Mouse (Mus musculus): Measurements from ENCODE around the gene Heatr5b. TPM values are rescaled to one million over a fixed set of nuclear protein-coding genes. Genes with fewer than 3 reads are reported as not detected.
"Not testable (repeated sequence)": the region's sequence is repeated elsewhere in the genome, so short reads cannot be mapped to it uniquely, and the experiment has no call there.

Heatr5b gene
- polyA plus RNA-seq, 1 experiment from 2014 or later = 20.4 TPM

DNA sequence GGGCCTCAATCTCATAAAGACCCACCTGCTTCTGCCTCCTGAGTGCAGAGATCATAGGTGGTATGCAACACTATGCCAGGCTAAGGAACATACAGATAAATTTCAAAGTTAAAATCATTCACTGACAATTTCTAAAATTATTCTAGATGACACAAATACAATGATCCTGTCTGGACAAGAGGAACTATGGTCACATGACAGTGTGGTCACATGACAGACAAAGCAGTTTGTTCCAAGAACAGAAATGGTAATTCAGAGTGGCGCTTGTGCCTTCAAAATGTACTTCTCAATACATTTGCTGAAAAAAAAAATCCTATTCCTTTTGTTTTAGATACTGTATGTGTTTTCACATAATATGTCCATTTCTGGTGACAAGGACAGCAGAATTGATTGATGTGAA is 37.9 kb downstream of the Heatr5b start:
- ATAC-seq (ENCODE audit: low read depth) = no peak
- no peak overlapping the region for H3K4me2 ChIP-seq
- H3K27me3 ChIP-seq = no peaks in the 10 kb centered on the region
- no peak overlapping the region for H3K27ac ChIP-seq (replicated peaks)
- no peak overlapping the region for H3K4me3 ChIP-seq
- no peaks in the 10 kb centered on the region for H3K4me1 ChIP-seq (replicated peaks)
- H3K36me3 ChIP-seq = peaks cover 89% of the 10 kb centered on the region
- H3K9ac ChIP-seq = no peak overlapping the region
- WGBS = 95% methylated on average over 1 of the region's 1 CpGs
- no peaks in the 10 kb centered on the region for H3K9me3 ChIP-seq

DNA sequence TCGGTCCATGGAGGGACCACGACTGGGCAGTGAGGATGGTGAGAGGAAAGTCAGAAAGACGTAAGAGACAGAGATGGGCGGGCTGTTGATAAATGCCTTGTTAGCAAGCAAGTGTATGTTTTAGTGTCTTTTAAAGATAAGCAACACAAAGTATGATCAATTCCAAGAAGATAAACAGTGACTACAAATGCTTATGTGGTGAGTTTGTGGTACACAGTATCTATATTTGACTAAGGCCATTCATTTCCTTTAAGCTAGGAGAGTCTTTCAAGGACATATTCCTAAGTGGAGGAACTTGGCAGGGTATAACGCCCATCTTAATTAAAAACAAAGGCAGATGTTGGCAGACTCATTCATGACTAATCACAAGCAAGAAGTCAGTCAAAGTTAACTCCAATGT is 40.8 kb downstream of the Heatr5b start:
- Histone ChIP-seq H3K9me3 (no peaks in the 10 kb centered on the region), H3K4me3 (no peak overlapping the region), H3K27ac (replicated peaks) (no peak overlapping the region), H3K4me2 (no peak overlapping the region), H3K27me3 (no peaks in the 10 kb centered on the region), H3K9ac (no peak overlapping the region), H3K4me1 (replicated peaks) (no peaks in the 10 kb centered on the region), H3K36me3 (peaks cover 86% of the 10 kb centered on the region)
- ATAC-seq (ENCODE audit: low read depth) = no peak
- WGBS = 95% methylated on average over 5 of the region's 5 CpGs

DNA sequence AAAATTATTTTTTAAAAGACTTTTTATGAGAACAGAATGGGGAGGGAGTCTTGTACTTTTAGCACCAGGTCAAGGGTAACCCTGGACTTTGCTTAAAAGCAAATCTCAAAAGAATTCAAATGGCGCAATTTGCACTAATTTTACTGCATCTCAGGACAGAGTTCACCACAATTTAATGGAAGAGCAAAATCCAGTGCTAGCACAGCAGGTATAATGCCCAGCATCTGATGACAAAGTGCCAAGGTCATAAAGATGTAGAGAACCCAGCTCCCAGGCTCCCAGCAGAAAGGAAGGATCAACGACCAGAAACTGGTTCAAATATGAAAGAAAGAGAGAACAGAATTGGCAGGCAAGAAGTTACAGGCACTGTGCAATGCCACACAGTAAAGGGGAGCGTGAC is 43.0 kb downstream of the Heatr5b start:
- 85% methylated on average over 3 of the region's 3 CpGs for WGBS
- Histone ChIP-seq H3K4me3 (no peak overlapping the region), H3K9me3 (no peaks in the 10 kb centered on the region), H3K4me1 (replicated peaks) (no peaks in the 10 kb centered on the region), H3K27ac (replicated peaks) (no peak overlapping the region), H3K4me2 (no peak overlapping the region), H3K36me3 (peaks cover 73% of the 10 kb centered on the region), H3K27me3 (no peaks in the 10 kb centered on the region), H3K9ac (no peak overlapping the region)
- no peak for ATAC-seq (ENCODE audit: low read depth)

GRCm38 (mm10) chr17:78791690-78792070 is 43.5 kb downstream of the Heatr5b start:
- H3K27me3 ChIP-seq = no peaks in the 10 kb centered on the region
- peaks cover 69% of the 10 kb centered on the region for H3K36me3 ChIP-seq
- no peak overlapping the region for H3K4me2 ChIP-seq
- H3K27ac ChIP-seq (replicated peaks) = no peak overlapping the region
- no peak for ATAC-seq (ENCODE audit: low read depth)
- H3K4me3 ChIP-seq = no peak overlapping the region
- WGBS = 98% methylated on average over 3 of the region's 3 CpGs
- H3K9me3 ChIP-seq = no peaks in the 10 kb centered on the region
- H3K9ac ChIP-seq = no peak overlapping the region
- no peaks in the 10 kb centered on the region for H3K4me1 ChIP-seq (replicated peaks)

- H3K36me3 ChIP-seq = peaks cover 64% of the 10 kb centered on the region
- ATAC-seq (ENCODE audit: low read depth) = no peak
- H3K9me3 ChIP-seq = no peaks in the 10 kb centered on the region
Observed at GRCm38 (mm10) chr17:78791068-78791689, 44.0 kb downstream of the Heatr5b start.

DNA sequence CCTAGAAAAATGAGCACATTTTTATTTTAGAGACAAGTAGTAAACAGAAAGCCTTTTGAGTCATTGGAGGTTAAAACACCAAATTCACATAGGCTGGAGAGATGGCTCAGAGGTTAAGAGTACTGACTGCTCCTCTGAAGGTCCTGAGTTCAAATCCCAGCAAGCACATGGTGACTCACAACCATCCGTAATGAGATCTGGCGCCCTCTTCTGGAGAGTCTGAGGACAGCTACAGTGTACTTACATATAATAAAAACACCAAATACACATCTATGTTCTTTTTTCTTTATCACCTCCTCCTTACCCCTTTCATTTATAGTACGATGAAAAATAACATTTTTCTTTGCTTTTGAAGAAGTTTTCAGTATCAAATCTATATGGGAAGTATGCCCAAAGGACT is 46.9 kb downstream of the Heatr5b start:
- not testable (repeated sequence) for H3K4me2 ChIP-seq; H3K9me3 ChIP-seq; H3K4me1 ChIP-seq (replicated peaks); H3K27me3 ChIP-seq; H3K9ac ChIP-seq; H3K27ac ChIP-seq (replicated peaks); H3K4me3 ChIP-seq; ATAC-seq (ENCODE audit: low read depth)
- peaks cover 50% of the 10 kb centered on the region for H3K36me3 ChIP-seq
- 83% methylated on average over 3 of the region's 3 CpGs for WGBS

More at GRCm38 (mm10) chr17:78791068-78791689, 44.0 kb downstream of the Heatr5b start:
- WGBS = 81% methylated on average over 7 of the region's 7 CpGs
- Histone ChIP-seq H3K9ac (no peak overlapping the region), H3K27ac (replicated peaks) (no peak overlapping the region), H3K27me3 (no peaks in the 10 kb centered on the region), H3K4me1 (replicated peaks) (no peaks in the 10 kb centered on the region), H3K4me2 (no peak overlapping the region), H3K4me3 (no peak overlapping the region)

DNA sequence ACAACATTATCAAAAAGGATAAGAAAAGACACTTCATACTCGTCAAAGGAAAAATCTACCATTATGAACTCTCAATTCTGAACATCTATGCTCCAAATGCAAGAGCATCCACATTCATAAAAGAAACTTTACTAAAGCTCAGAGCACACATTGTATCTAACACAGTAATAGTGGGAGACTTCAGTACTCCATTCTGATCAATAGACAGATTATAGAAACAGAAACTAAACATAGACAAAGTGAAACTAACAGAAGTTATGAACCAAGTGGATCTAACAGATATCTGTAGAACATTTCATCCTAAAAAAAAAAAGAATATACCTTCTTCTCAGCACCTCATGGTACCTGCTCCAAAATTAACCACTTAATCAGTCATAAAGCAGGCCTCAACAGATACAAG is 56.4 kb downstream of the Heatr5b start:
- peaks cover 51% of the 10 kb centered on the region for H3K36me3 ChIP-seq

DNA sequence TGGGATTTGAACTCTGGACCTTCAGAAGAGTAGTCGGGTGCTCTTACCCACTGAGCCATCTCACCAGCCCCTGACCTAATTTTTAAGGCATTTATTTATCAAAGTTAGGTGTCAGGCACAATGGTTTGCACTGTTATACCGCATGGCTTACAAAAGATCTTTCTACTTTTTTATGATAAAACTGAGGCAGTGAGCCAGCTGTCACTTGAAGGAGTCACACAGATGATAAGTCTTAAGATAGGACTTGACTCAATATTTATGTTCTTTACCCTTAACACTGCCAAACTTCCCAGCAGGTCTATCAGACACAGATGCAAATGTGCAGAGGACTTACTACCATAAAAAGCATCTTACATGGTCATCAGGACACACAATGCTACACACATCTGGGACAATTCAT is 62.8 kb downstream of the Heatr5b start:
- ATAC-seq (ENCODE audit: low read depth) = no peak
- Histone ChIP-seq H3K4me3 (no peak overlapping the region), H3K9me3 (no peaks in the 10 kb centered on the region), H3K27me3 (no peaks in the 10 kb centered on the region), H3K4me1 (replicated peaks) (no peaks in the 10 kb centered on the region), H3K27ac (replicated peaks) (no peak overlapping the region), H3K4me2 (no peak overlapping the region), H3K9ac (no peak overlapping the region), H3K36me3 (peaks cover 68% of the 10 kb centered on the region)
- WGBS = 95% methylated on average over 2 of the region's 2 CpGs

More for the DNA sequence above, 56.4 kb downstream of the Heatr5b start:
- Histone ChIP-seq H3K9ac (no peak overlapping the region), H3K4me3 (no peak overlapping the region), H3K4me2 (no peak overlapping the region), H3K9me3 (no peaks in the 10 kb centered on the region), H3K27ac (replicated peaks) (no peak overlapping the region), H3K4me1 (replicated peaks) (no peaks in the 10 kb centered on the region), H3K27me3 (no peaks in the 10 kb centered on the region)
- no peak for ATAC-seq (ENCODE audit: low read depth)
- WGBS = 92% methylated on average over 1 of the region's 1 CpGs

DNA sequence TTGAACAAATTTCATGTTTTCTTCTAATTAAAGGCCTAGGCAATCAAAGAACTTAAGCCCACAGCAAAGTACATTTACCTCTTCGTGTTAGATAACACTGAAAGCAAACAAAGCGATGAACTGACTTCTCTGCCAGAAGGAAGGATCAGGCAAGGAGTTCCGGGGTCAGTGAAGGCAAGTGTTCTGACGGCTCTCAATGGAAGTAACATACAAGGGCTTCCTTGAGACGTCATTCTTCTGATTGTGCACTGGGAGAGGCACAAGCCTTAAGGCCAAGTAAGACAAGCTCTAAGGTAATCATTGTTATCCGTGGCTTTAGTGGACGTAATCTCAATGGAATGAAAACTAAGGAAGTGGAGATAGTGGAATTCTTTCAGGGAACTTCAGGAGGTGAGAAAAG is 64.2 kb downstream of the Heatr5b start:
- Histone ChIP-seq H3K4me2 (no peak overlapping the region), H3K4me3 (no peak overlapping the region), H3K4me1 (replicated peaks) (no peaks in the 10 kb centered on the region), H3K9me3 (no peaks in the 10 kb centered on the region), H3K27ac (replicated peaks) (no peak overlapping the region), H3K36me3 (peaks cover 73% of the 10 kb centered on the region), H3K27me3 (no peaks in the 10 kb centered on the region), H3K9ac (no peak overlapping the region)
- no peak for ATAC-seq (ENCODE audit: low read depth)
- WGBS = 82% methylated on average over 7 of the region's 7 CpGs

GRCm38 (mm10) chr17:78769341-78769740 is 65.8 kb downstream of the Heatr5b start:
- H3K4me3 ChIP-seq = no peak overlapping the region
- H3K27me3 ChIP-seq = no peaks in the 10 kb centered on the region
- no peaks in the 10 kb centered on the region for H3K9me3 ChIP-seq
- no peak overlapping the region for H3K27ac ChIP-seq (replicated peaks)
- WGBS = 75% methylated on average over 3 of the region's 3 CpGs
- H3K36me3 ChIP-seq = peaks cover 82% of the 10 kb centered on the region
- ATAC-seq (ENCODE audit: low read depth) = no peak
- H3K9ac ChIP-seq = no peak overlapping the region
- no peaks in the 10 kb centered on the region for H3K4me1 ChIP-seq (replicated peaks)
- H3K4me2 ChIP-seq = no peak overlapping the region

GRCm38 (mm10) chr17:78768937-78769336 is 66.2 kb downstream of the Heatr5b start:
- Histone ChIP-seq H3K36me3 (peaks cover 87% of the 10 kb centered on the region), H3K4me3 (no peak overlapping the region), H3K27ac (replicated peaks) (no peak overlapping the region), H3K4me2 (no peak overlapping the region), H3K9ac (no peak overlapping the region), H3K9me3 (no peaks in the 10 kb centered on the region), H3K4me1 (replicated peaks) (no peaks in the 10 kb centered on the region), H3K27me3 (no peaks in the 10 kb centered on the region)
- 72% methylated on average over 2 of the region's 2 CpGs for WGBS
- no peak for ATAC-seq (ENCODE audit: low read depth)

GRCm38 (mm10) chr17:78767546-78767945 is 67.6 kb downstream of the Heatr5b start:
- no peak for ATAC-seq (ENCODE audit: low read depth)
- Histone ChIP-seq H3K4me2 (no peak overlapping the region), H3K4me3 (no peak overlapping the region), H3K36me3 (peaks cover 83% of the 10 kb centered on the region), H3K9me3 (no peaks in the 10 kb centered on the region), H3K4me1 (replicated peaks) (no peaks in the 10 kb centered on the region), H3K27ac (replicated peaks) (no peak overlapping the region), H3K9ac (no peak overlapping the region), H3K27me3 (no peaks in the 10 kb centered on the region)
- 60% methylated on average over 8 of the region's 8 CpGs for WGBS

GRCm38 (mm10) chr17:78766084-78766483 is 69.1 kb downstream of the Heatr5b start:
- 91% methylated on average over 7 of the region's 7 CpGs for WGBS
- Histone ChIP-seq H3K9me3 (no peaks in the 10 kb centered on the region), H3K36me3 (peaks cover 84% of the 10 kb centered on the region), H3K27me3 (no peaks in the 10 kb centered on the region), H3K9ac (no peak overlapping the region), H3K27ac (replicated peaks) (no peak overlapping the region), H3K4me3 (no peak overlapping the region), H3K4me1 (replicated peaks) (no peaks in the 10 kb centered on the region), H3K4me2 (no peak overlapping the region)
- no peak for ATAC-seq (ENCODE audit: low read depth)
